Mouse (Mus musculus) limb, embryonic 13.5 days (tissue): ENCODE results near the gene Ugt1a8. TPM values are rescaled to one million over a fixed set of nuclear protein-coding genes. Genes with fewer than 3 reads are reported as not detected.
"Not testable (repeated sequence)": the region's sequence is repeated elsewhere in the genome, so short reads cannot be mapped to it uniquely, and the experiment has no call there.

Experiments used
- ATAC-seq: fragments of 200-750 bp; cut with Nextera tagmentation; 2 replicates; pipeline ENCODE4 v1.8.0; 2017; ENCODE audit warnings: low read depth, moderate number of reproducible peaks, moderate TSS enrichment; ENCODE audit not compliant: low FRiP score
- H3K27ac ChIP-seq: fragments of 300-500 bp; sonication (generic); 2 replicates; pipeline ENCODE4 v1.5.1; 2015; ENCODE audit warnings: inconsistent platforms, mild to moderate bottlenecking, moderate library complexity
- H3K27me3 ChIP-seq: fragments of 300-500 bp; sonication (generic); 2 replicates; pipeline ENCODE4 v1.6.1; 2015; ENCODE audit warnings: mild to moderate bottlenecking, inconsistent platforms
- H3K36me3 ChIP-seq: fragments of 300-500 bp; sonication (generic); 2 replicates; pipeline ENCODE4 v1.6.1; 2015; ENCODE audit warnings: inconsistent platforms, mild to moderate bottlenecking, moderate library complexity
- H3K4me1 ChIP-seq: fragments of 300-500 bp; sonication (generic); 2 replicates; pipeline ENCODE4 v1.6.1; 2015; ENCODE audit warnings: inconsistent platforms
- H3K4me2 ChIP-seq: fragments of 300-500 bp; sonication (generic); replicated peaks from 2 replicates; pipeline ENCODE4 v1.6.1; 2015; ENCODE audit warnings: inconsistent platforms, mild to moderate bottlenecking, moderate library complexity
- H3K4me3 ChIP-seq: fragments of 300-500 bp; sonication (generic); 2 replicates; pipeline ENCODE4 v1.5.1; 2015; ENCODE audit warnings: moderate library complexity, mild to moderate bottlenecking, inconsistent platforms
- H3K9ac ChIP-seq: fragments of 300-500 bp; sonication (generic); 2 replicates; pipeline ENCODE4 v1.6.1; 2015; ENCODE audit warnings: mild to moderate bottlenecking, inconsistent platforms
- H3K9me3 ChIP-seq: fragments of 300-500 bp; sonication (generic); 2 replicates; pipeline ENCODE4 v1.6.1; 2016; ENCODE audit warnings: inconsistent platforms
- WGBS: fragments of 180-500 bp; shearing (Covaris S2); methylation state at CpG from one replicate; pipeline ENCODE4 v1.1.7; 2015; 5-methylcytosine and 5-hydroxymethylcytosine counted together
- polyA plus RNA-seq: library from polyadenylated mRNA; unstranded; fragments of >200 nt; fragmentation: Nextera tagmentation; extraction: Ambion mirVana; gene quantifications from 2 replicates; pipeline ENCODE4 v1.2.1, GENCODE M21; 2015

The Ugt1a8 gene
- polyA plus RNA-seq, 1 experiment from 2014 or later = not detected

- not testable (repeated sequence) for H3K9me3 ChIP-seq, H3K36me3 ChIP-seq, H3K9ac ChIP-seq, H3K4me3 ChIP-seq, H3K4me2 ChIP-seq, H3K27me3 ChIP-seq, H3K27ac ChIP-seq, ATAC-seq
- 78% methylated on average over 3 of the region's 3 CpGs for WGBS
- peaks cover 14% of the 10 kb centered on the region for H3K4me1 ChIP-seq
Measured at GRCm38 (mm10) chr1:88094270-88094676, 6.7 kb downstream of the Ugt1a8 start.

DNA sequence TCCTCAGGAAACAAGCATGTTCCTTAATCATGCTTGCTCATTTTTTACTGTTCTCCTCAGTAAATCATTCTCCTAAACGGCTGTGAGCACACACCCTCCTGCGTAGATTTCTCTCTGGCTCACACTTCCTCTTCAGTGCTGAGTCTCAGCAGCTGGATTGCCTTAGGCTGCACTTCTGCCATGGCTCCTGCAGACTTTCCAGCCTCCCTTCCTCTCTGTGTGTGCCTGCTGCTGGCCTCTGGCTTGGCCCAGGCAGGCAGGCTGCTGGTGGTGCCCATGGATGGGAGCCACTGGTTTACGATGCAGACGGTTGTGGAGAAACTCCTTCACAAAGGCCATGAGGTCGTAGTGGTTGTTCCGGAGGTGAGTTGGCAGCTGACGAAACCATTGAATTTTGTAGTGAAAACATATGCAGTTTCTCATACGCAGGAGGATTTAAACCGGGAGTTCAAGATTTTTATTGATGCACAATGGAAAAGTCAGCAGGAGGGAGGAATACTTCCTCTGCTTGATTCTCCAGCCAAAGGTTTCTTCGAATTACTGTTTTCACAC is 7.4 kb downstream of the Ugt1a8 start, which contains the start of gene Ugt1a7c:
TSS of gene Ugt1a7c (plus strand) at position 122 of the 552 bp plus-strand sequence.
- 10% methylated on average over 10 of the region's 10 CpGs for WGBS
- peak; percentile 73 for ATAC-seq
- Histone ChIP-seq H3K4me3 (peak within 1 kb of the TSS; percentile 24), H3K4me2 (peak within 1 kb of the TSS; percentile 49), H3K9ac (peak within 1 kb of the TSS; percentile 55), H3K9me3 (no peaks in the 10 kb centered on the region), H3K4me1 (peaks cover 14% of the 10 kb centered on the region), H3K27ac (peak within 1 kb of the TSS; percentile 77), H3K27me3 (no peaks in the 10 kb centered on the region), H3K36me3 (no peaks in the 10 kb centered on the region)

GRCm38 (mm10) chr1:88098546-88098945 is 10.9 kb downstream of the Ugt1a8 start:
- H3K9me3 ChIP-seq, H3K4me2 ChIP-seq, ATAC-seq, H3K9ac ChIP-seq, H3K36me3 ChIP-seq, H3K27ac ChIP-seq, H3K27me3 ChIP-seq, H3K4me3 ChIP-seq: not testable (repeated sequence)
- WGBS = 95% methylated on average over 3 of the region's 3 CpGs
- H3K4me1 ChIP-seq = peaks cover 14% of the 10 kb centered on the region

DNA sequence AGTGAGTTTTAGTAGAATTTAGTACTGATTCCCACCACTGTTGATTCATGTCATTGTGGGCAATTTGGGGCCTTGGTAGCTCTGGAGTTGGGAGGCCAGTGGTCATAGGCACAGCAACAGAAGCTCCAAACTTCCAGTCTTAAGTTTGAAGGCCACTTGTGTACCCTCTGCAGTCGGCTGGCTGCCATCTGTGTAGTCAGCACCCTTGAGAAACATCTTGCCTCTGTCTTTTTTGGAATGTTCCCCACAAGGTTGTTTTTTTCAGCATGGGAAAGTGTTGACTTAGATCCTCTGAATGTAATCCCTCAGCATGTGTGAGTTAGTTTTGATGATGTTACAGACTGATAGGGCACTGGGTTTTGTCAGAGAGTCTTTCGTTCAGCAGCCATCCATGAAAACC is 12.1 kb downstream of the Ugt1a8 start:
- H3K4me3 ChIP-seq, H3K27ac ChIP-seq, H3K9me3 ChIP-seq, H3K4me2 ChIP-seq, H3K27me3 ChIP-seq, ATAC-seq, H3K36me3 ChIP-seq, H3K9ac ChIP-seq: not testable (repeated sequence)
- 84% methylated on average over 2 of the region's 2 CpGs for WGBS
- peaks cover 11% of the 10 kb centered on the region for H3K4me1 ChIP-seq

GRCm38 (mm10) chr1:88103019-88103418 is 15.4 kb downstream of the Ugt1a8 start, which contains the start of gene Ugt1a6b:
Gene Ugt1a6b (plus strand): TSS chr1:88103252.
- H3K36me3 ChIP-seq, H3K27me3 ChIP-seq, H3K9me3 ChIP-seq, ATAC-seq, H3K9ac ChIP-seq, H3K4me1 ChIP-seq, H3K4me2 ChIP-seq, H3K4me3 ChIP-seq, H3K27ac ChIP-seq: not testable (repeated sequence)
- WGBS = 74% methylated on average over 3 of the region's 3 CpGs

DNA sequence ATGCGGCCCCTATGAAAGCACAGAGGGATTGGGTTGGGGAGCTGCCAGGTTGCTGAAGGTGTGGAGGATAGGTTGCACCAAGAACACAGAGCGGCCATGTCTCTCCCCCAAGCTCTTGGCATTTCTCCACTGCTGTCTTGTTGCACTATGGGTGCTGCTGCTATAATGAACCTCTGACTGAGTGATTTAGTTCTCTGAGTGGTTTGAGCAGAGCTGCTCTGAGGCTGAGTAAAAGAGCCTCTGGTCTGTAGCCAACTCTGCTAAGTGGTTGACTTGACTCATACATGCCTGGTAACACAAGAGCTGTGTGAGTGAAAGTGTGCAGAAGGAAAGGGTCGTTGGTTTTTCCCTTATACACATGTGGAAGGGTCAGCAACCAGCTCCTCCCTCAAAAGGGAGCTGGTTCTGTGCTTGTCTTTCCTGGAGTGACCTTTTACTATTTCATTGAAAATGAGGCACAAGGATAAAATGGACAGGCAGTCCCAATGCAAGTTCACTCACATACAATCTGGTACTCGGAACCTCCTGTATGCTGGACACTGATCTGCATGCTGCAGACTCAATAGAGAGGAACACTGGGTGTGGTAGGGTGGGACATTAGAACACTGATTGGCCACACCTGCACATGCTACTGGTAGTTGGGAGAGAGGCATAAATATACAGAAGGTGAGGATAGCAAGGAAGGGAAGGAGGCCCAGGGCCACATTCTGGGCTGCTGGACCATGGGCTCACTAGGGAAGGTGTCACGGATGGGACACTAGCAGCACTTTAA is 16.3 kb downstream of the Ugt1a8 start:
- not testable (repeated sequence) for H3K4me3 ChIP-seq, ATAC-seq, H3K9ac ChIP-seq, H3K27ac ChIP-seq, H3K27me3 ChIP-seq, H3K36me3 ChIP-seq, H3K4me1 ChIP-seq, H3K9me3 ChIP-seq, H3K4me2 ChIP-seq
- WGBS = 85% methylated on average over 4 of the region's 5 CpGs

GRCm38 (mm10) chr1:88104667-88105430 is 17.2 kb downstream of the Ugt1a8 start:
- H3K4me1 ChIP-seq = no peaks in the 10 kb centered on the region
- no peak for ATAC-seq
- 85% methylated on average over 1 of the region's 1 CpGs for WGBS
- H3K27me3 ChIP-seq = no peaks in the 10 kb centered on the region
- H3K4me2 ChIP-seq = no peak overlapping the region
- H3K9ac ChIP-seq = no peak overlapping the region
- H3K27ac ChIP-seq = no peak overlapping the region
- no peaks in the 10 kb centered on the region for H3K9me3 ChIP-seq
- no peak overlapping the region for H3K4me3 ChIP-seq
- no peaks in the 10 kb centered on the region for H3K36me3 ChIP-seq

GRCm38 (mm10) chr1:88105656-88106055 is 18.0 kb downstream of the Ugt1a8 start:
- H3K4me1 ChIP-seq = no peaks in the 10 kb centered on the region
- H3K27ac ChIP-seq = no peak overlapping the region
- no peaks in the 10 kb centered on the region for H3K27me3 ChIP-seq
- ATAC-seq = no peak
- H3K4me3 ChIP-seq = no peak overlapping the region
- 58% methylated on average over 2 of the region's 2 CpGs for WGBS
- H3K36me3 ChIP-seq = no peaks in the 10 kb centered on the region
- no peak overlapping the region for H3K4me2 ChIP-seq
- no peak overlapping the region for H3K9ac ChIP-seq
- no peaks in the 10 kb centered on the region for H3K9me3 ChIP-seq

DNA sequence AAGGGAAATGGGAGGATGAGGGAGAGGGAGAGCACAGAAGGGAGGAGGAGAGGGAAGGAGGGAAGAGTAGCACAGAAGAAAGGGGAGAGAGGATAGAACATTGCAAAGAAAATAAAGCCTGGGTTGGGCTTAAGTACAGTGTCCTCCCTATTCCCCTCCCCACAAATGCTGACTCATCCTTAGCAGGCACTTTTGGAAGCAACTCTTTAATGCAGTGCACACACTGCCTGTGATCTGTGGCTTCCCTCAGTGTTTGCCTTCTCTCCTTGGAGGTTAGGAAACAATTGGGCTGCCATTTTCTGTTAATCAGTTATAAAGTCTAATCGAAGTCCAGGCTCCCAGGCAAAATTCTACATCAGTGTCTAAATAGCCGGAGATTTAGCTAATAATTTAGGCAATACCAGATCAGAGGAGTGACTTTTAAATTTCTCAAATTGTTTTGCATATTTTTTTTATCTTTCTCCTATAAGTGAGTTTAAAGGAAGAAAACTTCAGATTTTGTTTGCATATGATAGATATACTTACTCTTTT is 21.5 kb downstream of the Ugt1a8 start:
- H3K4me2 ChIP-seq, H3K4me1 ChIP-seq, H3K9me3 ChIP-seq, H3K27me3 ChIP-seq, H3K9ac ChIP-seq, H3K36me3 ChIP-seq, H3K4me3 ChIP-seq, ATAC-seq, H3K27ac ChIP-seq: not testable (repeated sequence)
- 92% methylated on average over 2 of the region's 2 CpGs for WGBS

DNA sequence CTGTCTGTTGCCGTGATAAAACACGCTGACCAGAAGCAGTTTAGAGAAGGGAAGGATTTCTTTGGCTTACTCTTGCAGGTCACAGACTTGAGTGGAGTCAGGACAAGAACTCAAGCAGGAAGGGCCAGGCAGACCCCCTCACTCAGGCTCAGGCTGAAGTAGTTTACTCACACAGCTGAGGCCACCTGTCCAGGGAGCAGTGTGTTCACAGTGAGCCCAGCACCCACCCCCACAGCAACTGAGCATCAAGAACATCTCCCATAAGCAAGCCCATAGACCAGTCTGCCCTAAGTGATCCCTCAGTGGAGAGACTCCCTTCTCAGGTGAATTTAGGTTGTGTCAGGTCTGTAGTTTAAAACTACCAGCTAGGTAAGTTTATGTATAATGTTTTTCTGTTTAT is 22.0 kb downstream of the Ugt1a8 start:
- not testable (repeated sequence) for H3K27me3 ChIP-seq, H3K9me3 ChIP-seq, H3K27ac ChIP-seq, H3K4me3 ChIP-seq, H3K36me3 ChIP-seq, H3K4me2 ChIP-seq, H3K4me1 ChIP-seq, ATAC-seq, H3K9ac ChIP-seq
- WGBS = 83% methylated on average over 2 of the region's 2 CpGs

GRCm38 (mm10) chr1:88112769-88113168 is 25.2 kb downstream of the Ugt1a8 start:
- 94% methylated on average over 6 of the region's 6 CpGs for WGBS

DNA sequence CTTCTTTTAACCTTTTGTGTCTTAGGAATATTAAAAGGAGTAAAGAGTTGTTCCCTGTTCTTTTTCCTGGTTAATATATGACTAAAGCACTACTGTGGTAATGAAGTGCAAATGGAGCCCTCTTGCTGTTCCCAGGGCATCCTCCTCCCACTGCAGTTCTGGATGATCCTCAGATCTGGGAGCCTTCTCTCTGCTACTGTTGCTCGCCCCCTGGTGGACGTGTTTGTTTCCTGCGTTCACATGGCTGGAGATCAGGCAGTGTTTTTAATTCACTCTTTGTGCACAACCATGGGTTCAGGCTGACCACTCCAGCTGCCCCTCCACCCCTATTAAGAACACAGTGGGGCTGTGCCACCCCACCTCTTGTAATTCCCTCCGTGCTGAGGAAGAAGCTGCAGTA is 32.9 kb downstream of the Ugt1a8 start:
- not testable (repeated sequence) for H3K27ac ChIP-seq, ATAC-seq, H3K27me3 ChIP-seq, H3K4me2 ChIP-seq, H3K36me3 ChIP-seq, H3K4me3 ChIP-seq, H3K9ac ChIP-seq, H3K4me1 ChIP-seq
- 15% methylated on average over 4 of the region's 4 CpGs for WGBS
- H3K9me3 ChIP-seq = peaks cover 10% of the 10 kb centered on the region; the same call in 1 of the 2 replicates

More at GRCm38 (mm10) chr1:88112769-88113168, 25.2 kb downstream of the Ugt1a8 start:
- not testable (repeated sequence) for H3K9ac ChIP-seq, H3K4me2 ChIP-seq, ATAC-seq, H3K27me3 ChIP-seq, H3K9me3 ChIP-seq, H3K4me3 ChIP-seq, H3K27ac ChIP-seq, H3K36me3 ChIP-seq, H3K4me1 ChIP-seq
